Mouse (Mus musculus): ENCODE results near the gene Golph3l.
"Not testable (repeated sequence)": the region's sequence is repeated elsewhere in the genome, so short reads cannot be mapped to it uniquely, and the experiment has no call there.

The Golph3l gene

DNA sequence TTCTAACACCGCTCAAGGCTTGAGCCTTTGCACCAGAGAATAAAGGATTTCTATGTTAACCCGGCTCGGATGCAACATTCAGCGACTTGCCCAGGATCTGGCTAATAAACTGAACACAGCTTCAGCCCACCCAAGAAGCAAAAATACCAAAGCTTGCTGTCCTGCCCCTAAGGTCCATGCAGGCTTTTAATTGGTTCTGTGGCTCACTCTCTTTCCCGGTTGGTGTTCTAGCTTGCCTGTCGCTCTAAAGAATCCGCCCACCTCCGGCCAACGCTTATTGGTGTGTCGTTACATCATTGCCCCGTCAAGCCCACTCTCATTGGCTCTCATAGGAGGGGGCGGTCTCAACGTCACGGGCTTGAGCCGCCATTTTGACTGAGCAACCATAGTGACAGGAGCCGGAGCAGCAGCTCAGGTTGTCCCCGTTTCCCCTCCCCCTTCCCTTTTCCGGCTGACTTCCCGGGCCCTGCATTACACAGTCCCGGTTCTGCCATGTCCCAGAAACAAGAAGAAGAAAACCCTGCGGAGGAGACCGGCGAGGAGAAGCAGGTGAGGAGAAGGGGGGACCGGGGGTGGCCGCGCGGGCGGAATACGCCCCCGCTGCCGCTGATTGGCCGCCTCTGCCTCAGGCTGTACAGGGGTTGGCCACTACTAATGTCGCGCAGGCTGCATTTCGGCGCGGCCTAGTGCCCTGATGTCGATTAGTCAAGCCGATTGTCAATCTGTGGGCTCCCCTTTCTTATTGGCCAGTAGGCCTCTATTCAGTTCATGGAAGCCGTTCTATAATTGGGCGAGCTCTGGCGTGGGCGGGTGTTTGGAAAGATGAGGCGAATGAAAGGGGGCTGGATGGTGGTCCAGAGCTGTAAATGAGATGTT is 36.1 kb downstream of the Golph3l start, which contains the start of gene Ensa:
Gene Ensa (plus strand): TSS at position 366 of the 876 bp plus-strand sequence.
- peak; percentile 90 to 93 for DNase-seq (ENCODE audit: low spot score in 2 of 2)

DNA sequence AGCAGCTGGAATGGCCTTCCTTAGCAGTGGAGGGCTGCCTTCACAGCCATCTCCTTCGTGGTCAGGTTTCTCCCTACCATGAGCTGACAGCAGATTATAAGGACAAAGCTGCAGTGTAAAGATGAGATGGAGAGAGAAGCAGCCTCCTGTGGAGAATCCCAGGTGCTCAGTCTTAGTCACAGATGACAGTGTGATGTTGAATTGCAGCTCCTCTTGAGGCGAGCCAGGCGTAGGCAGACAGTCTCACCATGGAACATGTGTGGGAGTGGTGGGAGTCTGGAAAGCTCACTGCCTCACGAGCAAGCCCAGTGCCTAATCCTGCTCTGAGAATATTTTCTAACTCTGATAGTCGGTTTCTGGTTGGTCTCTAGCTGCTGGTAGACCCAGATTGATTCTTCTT is 39.0 kb downstream of the Golph3l start:
- no peak for DNase-seq (ENCODE audit: low spot score in 2 of 2)

DNA sequence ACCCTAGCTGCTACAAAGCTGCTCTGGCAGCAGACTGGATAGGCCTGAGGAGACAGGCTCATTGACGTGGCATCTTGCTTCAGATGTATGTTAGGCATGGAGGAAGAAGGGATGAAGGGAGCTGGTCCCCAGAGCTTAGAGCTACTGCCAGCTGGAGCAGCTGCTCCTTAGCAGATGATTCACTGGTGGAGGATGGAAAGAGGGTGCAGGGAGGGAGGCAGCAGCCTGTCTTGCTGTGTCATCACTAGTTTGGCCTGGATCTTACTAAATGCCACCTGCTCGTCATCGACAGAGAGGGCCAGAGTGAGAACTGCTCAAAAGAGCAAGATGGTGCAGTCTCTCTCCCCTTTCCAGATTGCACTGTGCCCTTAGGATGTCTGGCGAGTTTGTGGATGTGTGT is 41.0 kb downstream of the Golph3l start:
- DNase-seq (ENCODE audit: low spot score in 2 of 2): no peak

DNA sequence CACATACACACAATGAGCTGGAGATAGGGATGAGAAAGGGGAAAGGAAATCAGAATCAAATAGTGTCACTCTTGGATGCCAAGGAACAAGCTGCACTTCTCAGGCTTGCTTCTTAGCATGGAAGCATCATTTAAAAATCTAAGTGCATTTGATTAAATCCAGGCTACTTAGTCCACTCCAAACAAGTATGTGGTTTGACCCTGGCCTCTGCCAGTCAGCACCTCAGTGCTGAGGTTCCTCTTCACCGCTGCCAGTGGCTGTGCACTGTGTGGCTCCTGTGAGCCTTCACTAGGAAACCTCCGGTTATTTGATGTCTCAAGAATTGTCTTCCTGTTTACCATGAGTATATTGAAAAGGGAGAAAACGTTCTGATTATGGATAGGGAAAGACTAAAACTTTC is 42.1 kb downstream of the Golph3l start:
- no peak for DNase-seq (ENCODE audit: low spot score in 2 of 2)

DNA sequence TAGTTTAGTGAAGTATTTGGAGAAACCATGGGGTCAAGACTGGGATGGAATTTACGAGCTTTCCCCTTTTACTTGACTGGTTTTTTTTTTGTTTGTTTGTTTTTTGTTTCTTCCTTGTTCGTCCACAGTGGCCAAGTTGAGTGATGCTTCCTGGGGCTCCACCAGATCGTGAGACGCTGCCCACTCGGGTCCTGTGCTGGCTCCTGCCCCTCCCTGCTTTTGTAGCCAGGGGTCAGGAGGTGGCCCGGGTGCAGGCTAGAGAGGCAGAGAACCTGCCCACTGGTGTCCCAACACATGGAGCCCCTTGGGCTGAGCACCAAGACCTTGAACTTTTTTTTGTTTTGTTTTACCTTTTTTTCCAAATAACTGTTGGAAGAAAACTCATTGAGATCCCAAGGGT is 42.6 kb downstream of the Golph3l start:
- no peak for DNase-seq (ENCODE audit: low spot score in 2 of 2)

DNA sequence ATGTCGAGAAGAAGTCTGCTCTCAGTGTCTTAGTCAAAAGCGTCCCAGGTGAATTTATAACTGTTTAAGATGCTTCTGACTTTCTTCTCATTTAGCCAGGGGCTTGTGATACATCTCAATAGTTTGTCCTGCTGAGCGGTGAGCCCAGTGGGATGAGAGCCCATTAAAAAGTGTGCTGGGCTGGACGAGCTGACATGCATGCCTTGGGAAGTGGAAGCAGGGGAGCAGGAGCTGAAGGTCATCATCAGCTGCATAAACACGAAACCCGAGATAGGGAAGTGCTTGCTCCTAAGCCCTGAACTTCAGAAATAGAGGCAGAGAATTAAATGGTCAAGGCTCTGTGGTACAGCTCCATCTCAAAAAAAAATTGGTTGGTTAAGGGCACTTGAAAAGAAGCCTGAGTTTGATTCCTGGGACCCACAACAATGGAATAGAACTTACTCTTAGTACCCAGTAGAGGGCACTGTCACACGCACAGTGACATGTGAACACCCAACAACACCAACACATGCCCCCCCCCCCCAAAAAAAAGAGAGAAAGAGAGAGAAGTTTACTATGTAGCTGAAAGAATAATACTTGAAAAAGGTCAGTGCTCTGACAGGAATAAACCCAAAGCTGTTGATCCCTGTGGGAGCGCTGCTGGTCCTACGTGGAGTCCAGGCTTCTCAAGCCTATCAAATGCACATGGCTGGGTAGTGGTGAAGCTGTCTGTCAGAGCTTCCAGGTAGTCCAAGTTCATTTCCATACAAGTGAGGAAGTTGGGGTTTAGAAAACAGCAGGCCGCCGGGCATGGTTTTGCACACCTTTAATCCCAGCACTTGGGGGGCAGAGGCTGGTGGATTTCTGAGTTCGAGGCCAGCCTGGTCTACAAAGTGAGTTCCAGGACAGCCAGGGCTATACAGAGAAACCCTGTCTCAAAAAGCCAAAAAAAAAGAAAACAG is 44.2 kb downstream of the Golph3l start:
- no peak for DNase-seq (ENCODE audit: low spot score in 2 of 2)

DNA sequence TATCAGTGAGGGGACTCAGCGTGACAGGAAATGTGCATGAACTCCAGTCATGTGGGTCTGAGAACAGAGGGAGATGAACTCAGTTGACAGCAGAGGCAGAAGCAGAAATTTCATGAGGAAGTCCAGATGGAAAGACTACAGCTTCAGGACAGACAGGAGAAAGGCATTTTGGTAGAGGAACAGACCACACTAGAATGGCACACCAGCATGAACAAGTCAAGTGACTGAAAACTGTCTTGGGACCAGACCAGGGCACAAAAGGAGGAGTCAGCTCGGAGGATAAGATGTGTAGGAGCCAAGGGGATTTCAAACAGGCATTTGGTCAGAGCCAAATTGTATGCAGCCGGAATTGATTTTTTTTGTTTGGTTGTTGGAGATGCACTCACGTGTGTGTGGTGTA is 46.9 kb downstream of the Golph3l start:
- no peak for DNase-seq (ENCODE audit: low spot score in 2 of 2)

DNA sequence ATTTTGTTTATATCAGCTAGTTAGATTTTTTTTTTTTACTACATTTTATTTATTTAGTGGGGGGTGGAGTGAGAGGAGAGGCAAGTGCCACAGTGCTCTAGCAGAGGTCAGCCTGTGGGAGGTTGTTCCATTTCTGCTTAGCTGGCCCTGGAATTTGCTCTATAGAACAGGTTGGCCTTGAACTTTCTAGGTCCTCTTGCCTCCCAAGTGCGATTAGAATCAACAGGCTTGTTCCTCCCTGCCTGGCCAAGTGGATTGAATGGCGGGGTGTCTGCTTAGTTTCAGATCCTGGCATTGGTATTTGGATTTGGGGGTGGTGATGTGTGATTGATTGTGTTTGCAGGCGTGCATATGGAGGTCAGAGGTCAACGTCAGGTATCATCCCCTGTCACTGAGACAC is 47.3 kb downstream of the Golph3l start:
- no peak for DNase-seq (ENCODE audit: low spot score in 2 of 2)

DNA sequence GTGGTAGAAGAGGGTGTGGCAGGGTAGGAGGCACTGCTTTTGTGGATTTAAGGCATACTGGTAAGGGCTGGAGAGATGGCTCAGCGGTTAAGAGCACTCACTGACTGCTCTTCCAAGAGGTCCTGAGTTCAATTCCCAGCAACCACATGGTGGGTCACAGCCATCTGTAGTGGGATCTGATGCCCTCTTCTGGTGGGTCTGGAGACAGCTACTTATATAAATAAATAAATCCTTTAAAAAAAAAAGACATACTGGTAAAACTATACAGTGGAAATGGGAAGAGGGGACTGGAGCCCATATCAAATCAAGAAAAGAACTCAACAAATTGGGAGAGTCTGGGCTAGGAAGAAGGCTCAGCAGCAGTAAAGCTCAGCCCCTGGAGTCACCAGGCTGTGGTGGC is 51.0 kb downstream of the Golph3l start:
- no peak for DNase-seq (ENCODE audit: low spot score in 2 of 2)

DNA sequence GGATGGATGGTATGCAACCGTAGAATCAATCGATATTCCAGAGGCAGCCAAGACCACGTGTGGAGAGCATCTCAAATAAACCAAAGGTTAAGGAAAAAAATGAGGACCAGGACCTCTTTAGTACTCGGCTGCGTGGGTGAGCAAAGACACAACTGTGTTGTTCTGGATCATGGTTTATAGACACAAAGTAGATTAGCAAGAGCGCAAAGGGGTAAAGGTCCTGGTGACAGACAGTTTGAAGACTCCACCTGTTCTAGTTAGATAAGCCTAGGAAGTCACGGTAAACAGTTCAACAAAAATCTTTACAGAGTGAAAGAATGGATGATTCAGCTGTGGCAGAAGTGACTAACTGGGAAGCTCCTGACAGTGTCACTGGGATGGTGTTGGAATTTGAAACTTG is 54.4 kb downstream of the Golph3l start:
- DNase-seq (ENCODE audit: low spot score in 2 of 2): no peak

DNA sequence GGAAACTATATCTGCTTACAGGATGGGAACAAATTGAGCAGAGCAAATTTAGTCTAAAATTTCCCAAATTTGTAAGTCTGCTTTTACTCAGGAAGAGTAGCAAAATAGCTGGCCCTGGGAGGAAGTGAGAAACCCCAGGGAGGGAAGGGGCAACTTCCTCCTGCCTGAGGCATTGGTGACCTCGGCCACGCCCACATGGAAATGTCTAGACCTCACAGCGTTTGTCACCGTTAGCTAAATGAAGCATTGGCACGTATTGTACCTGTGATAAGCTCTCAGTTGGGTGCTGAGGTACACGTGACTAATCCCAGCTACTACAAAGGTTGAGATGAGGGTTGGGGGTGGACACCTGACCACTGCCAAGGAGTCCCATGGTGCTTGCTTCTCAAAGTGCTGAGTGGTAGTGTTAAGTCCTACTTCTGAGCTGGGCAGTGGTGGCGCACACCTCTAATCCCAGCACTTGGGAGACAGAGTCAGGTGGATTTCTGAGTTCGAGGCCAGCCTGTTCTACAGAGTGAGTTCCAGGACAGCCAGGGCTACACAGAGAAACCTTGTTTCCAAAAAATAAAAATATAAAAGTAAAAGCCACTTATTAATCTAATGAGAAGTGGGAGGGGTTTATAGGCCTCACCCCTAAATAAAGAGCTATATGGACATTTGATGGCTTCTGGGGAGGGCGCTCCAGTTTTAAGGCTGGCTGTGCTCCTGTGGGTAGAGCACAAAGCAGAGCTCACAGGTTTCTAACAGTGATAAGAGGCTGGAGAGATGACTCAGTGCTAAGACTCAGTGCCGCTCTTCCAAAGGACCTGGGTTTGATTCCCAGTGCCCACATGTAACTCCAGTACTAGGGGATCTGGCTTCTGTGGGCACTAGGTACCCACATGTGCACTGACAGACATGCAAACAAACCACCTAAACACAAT is 56.8 kb downstream of the Golph3l start:
- peak; percentile 40 to 49 for DNase-seq (ENCODE audit: low spot score in 2 of 2)

DNA sequence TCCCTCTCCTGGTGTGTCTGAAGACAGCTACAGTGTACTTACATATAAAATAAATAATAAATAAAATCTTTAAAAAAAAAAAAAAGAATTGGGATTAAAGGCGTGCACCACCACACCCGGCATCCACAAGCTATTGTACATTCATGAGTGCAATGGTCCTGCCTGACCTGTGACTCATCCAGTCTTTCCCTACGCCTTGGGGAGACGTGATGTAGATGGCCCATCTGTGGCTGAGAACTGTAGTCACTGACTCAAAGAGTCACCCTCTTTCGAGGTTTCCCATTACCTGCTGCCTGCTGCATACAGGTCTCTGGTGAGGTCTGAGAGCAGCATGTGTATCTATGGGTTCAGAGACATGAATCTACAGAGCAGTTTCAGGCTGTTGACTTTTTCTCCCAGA is 59.3 kb downstream of the Golph3l start:
- DNase-seq (ENCODE audit: low spot score in 2 of 2): no peak

DNA sequence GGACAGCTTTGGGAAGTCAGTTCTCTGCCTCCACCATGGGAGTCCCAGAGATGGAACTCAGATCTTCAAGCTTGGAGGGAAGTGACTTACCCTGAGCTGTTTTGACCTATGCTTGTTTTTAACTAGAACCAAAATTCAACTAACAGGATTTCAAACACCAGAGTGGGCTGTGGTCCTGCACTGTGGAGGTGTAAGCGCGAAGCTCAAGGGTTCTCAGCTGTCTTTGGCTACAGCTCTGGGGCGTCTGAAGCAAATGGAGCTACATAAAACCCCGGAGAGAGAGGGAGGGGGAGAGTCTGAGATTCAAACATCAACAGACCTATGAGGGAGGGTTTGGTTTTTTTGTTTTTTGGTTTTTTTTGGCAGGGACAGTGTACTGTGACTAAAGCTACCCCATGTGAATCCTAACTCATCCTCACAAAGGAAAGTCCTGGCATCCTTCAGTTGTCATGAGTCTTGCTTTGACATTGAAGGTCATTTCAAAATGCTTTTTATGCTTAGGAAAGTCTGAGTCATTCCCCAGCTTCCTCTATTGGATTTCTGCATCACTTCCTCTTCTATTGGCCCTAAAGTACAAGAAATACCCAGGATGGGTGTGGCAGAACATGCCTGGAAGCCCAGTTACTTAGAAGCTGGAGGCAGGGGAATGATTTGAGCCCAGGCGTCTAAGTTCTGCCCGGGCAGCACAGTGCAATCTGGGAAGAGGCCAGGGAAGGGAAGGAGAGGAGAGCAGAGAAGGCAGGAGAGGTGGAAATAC is 61.7 kb downstream of the Golph3l start:
- DNase-seq (ENCODE audit: low spot score in 2 of 2): no peak

DNA sequence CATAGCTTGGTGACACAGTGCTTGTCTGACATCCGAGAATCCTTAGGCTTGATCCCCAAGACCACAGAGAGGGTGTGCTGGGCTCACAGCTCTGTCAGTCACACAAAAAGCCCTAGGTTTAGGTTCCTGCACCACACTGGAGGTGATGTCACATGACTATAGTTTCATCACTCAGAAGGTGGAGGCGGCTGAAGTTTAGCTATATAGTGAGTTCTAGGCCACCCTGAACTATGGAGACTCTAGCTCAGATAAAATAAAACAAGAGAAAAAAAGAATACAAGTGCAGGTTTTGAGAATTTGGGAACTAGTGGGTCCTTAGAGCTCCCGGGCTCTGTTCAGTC is 62.3 kb downstream of the Golph3l start:
- no peak for DNase-seq (ENCODE audit: low spot score in 2 of 2)

DNA sequence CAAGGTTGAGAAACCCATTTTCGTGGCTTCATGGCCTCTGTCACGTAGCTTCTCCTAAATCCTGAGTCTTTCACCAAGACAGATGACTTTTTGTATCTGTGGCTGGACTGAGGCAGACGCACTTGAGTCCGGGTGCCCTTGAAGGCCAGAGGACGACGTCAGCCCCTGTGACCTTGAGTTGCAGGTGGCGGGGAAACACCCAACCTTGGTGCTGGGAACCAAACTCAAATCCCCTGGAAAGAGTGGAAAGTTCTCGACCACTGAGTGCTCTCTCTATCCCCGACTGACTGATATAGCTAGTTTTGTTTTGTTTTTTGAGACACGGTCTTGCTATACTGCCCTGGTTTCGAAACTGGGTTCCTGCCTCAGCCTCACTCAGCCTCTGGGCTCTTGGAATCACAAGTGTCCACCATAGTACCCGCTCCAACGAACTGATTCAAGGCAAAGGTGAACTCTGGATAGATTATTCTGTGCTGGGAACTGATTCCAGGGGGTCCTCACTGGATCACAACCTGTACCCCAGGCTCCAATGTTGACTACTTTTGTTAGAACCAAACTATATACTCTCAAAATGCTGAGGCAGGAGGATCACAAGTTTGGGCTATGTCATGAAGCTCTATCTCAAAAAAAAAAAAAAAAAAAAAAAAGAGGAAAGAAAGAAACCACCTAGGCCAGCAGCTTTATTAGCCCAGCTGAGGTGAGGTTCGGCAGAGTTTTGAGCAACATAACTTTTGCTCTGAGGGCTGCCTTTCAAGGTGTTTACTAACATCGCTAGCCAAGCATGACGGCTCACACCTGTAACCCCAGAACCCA is 62.9 kb downstream of the Golph3l start:
- no peak for DNase-seq (ENCODE audit: low spot score in 2 of 2)

DNA sequence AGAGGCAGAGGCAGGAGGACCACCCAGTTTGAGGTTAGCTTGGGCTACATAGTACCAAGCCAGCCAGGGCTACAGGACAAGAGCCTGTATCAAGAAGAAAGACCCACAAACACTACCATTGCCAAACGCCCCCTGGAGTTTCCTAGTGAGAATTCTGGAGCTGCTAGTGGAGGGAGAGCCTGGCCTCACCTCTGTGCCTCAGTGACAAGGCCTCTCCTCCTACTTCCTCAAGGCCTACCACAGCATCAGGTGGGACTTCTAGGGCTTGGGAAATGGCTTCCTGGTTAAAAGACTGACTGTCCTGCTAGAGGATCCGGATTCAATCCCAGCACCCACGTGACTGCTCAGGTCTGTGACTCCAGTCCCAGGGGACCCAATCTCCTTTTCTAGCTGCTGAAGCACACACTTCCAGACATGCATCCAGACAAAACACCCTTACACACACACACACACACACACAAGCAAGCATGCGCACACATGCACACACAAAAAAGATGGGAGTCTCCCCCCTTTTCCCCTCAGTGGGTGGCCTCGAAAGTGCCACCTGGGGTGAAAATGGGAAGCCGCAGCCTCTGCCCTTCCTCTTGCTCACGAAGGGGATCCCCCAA is 63.6 kb downstream of the Golph3l start:
- peak in 1 of 2 experiments; percentile 48 for DNase-seq (ENCODE audit: low spot score in 2 of 2)

DNA sequence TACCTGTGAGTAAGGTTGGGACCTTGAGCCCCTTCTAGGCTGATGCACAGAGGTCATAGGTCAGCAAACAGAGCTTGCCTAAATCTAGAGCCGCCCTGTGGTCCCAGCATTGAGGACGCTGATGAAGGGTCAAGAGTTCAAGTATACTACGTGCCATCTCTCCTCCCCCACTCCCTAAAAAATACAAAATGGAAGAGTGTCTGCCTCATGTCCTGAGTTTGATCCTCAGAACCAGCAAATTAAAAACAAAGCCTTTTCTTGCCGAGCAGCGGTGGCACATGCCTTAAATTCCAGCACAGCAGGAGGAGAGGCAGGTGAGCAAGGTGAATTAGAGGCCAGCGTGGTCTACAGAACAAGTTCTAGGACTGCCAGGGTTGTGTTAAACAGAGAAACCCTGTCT is 64.1 kb downstream of the Golph3l start:
- DNase-seq (ENCODE audit: low spot score in 2 of 2): no peak

DNA sequence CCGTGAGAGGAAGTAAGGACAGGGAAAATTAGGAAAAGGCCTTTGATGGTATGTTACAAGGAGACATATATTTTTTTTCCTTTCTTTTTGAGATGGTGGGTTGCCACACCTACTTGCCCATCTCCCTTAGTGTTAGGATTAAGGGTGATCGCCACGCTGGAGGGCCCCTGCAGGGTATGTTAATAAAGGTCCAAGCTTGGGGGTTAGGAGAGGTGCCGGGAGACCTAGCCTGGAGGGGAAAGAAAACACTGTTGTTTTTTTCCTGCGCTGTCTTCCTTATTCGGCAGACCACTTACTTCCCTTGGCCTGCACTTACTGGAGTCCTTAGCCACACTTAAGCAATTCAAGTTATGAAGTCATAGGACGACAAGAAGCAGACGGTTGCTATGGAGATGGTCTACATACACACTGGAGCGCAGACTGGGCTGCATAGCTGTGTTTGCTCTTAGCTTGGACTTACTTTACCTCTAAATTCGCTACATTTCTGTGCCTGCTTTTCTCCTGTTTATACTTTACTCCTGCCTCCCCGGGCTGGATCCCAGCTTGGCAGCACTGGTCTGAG is 64.8 kb downstream of the Golph3l start:
- DNase-seq (ENCODE audit: low spot score in 2 of 2): no peak

DNA sequence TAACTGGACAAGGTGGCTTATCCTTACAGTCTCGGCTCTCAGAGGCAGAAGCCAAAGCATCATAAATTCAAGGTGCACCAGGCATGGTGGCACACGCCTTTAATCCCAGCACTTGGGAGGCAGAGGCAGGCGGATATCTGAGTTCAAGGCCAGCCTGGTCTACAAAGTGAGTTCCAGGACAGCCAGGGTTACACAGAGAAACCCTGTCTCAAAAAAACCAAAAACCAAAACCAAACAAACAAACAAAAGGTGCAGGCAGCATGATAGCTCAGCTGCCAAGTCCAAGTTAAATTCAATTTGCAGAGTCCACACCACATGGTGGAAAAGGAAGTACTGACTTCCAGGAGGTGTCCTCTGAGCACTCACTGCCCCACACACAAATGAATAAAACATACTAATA is 65.6 kb downstream of the Golph3l start:
- not testable (repeated sequence) for DNase-seq (ENCODE audit: low spot score in 2 of 2)

Measured in spleen, postnatal 14 days (tissue).